Mouse (Mus musculus): Measurements from ENCODE around the gene Kcnk12. TPM values are rescaled to one million over a fixed set of nuclear protein-coding genes. Genes with fewer than 3 reads are reported as not detected.

Kcnk12 gene
- total and polyA plus RNA-seq, 2 experiments, result 0.07 TPM; not detected in 1

DNA sequence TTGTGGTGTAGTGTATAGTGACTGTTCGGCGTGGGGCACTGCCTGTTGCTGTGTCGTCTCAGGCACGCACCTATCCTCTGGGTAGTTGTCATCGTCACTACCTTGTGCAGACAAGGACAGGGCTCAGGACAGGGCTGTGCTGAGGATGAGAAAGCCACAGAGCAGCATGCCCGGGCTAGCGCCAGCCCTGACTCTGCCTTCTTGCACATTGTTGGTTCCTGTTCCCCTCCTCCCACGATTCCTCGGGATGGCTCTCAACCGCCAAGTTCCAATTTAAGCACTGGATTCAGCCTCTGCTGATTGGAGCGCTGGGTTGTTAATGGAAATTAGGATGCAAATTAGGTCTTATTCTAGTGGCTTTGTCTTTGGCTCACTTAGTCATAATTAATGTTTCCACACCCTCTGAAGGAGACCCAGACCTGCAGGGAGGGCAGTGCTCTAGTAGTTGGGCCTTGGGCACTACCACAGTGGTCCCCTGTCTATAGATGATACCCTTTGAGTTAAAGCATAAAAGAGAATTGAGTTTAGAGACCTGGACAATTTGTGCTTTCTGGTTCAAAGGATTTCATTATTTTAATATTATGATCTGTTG lies 101.8 kb downstream of the Kcnk12 start:
- no peaks in the 10 kb centered on the region for H3K4me1 ChIP-seq (ENCODE audit: control insufficient read depth, insufficient read depth, low read length)
- H3K79me2 ChIP-seq (ENCODE audit: control insufficient read depth, insufficient read depth, low read length), result no peaks in the 10 kb centered on the region
- H3K36me3 ChIP-seq (ENCODE audit: control insufficient read depth, insufficient read depth, low read length), result peaks cover 8% of the 10 kb centered on the region; the same call in 1 of the 2 replicates
- no peak overlapping the region for H3K27ac ChIP-seq (replicated peaks; ENCODE audit: insufficient read depth, low read depth, low read length)
- TF ChIP-seq POLR2A (IDR thresholded peaks at IDR 0.05; ENCODE audit: extremely low read depth, insufficient read depth, low read length), result no peak
- TF ChIP-seq CTCF (IDR thresholded peaks at IDR 0.05; ENCODE audit: low read depth, low read length), result no peak
- 95% methylated on average over 11 of the region's 11 CpGs for WGBS
- no peak overlapping the region for H3K9ac ChIP-seq (ENCODE audit: low read depth, low read length)
- H3K27me3 ChIP-seq (ENCODE audit: control insufficient read depth, insufficient read depth, low read length), result no peaks in the 10 kb centered on the region
- DNase-seq (ENCODE audit: extremely low read depth, low read depth, low spot score), result no peak
- no peak overlapping the region for H3K4me3 ChIP-seq (ENCODE audit: insufficient read depth, low read depth, low read length)

Other genes with a start within 250 kb of the Kcnk12 start
- gene Epcam, start 162.0 kb downstream of the Kcnk12 start, total RNA-seq (2014; rRNA removed), result 1.3 and 1.6 TPM in 2 replicates
- gene Epcam, start 162.0 kb downstream of the Kcnk12 start, polyA plus RNA-seq (2012; rRNA removed), result 0.71 and 0.89 TPM in 2 replicates
- 12.4 and 12.8 TPM in 2 replicates for gene Msh2, start 125.7 kb downstream of the Kcnk12 start, total RNA-seq (2014; rRNA removed)
- 2.1 and 2.4 TPM in 2 replicates for gene Msh2, start 125.7 kb downstream of the Kcnk12 start, polyA plus RNA-seq (2012; rRNA removed)
- not detected in 2 replicates for gene Rpl36-ps4, start 123.0 kb upstream of the Kcnk12 start, total RNA-seq (2014; rRNA removed)
- not detected in 2 replicates for gene Rpl36-ps4, start 123.0 kb upstream of the Kcnk12 start, polyA plus RNA-seq (2012; rRNA removed)
- gene Msh6, start 177.1 kb upstream of the Kcnk12 start, total RNA-seq (2014; rRNA removed), result 7.2 and 7.9 TPM in 2 replicates
- gene Msh6, start 177.1 kb upstream of the Kcnk12 start, polyA plus RNA-seq (2012; rRNA removed), result 1.1 and 1.4 TPM in 2 replicates